Mouse (Mus musculus): ENCODE measurements around the gene Snx33.
"Not testable (repeated sequence)": the region's sequence is repeated elsewhere in the genome, so short reads cannot be mapped to it uniquely, and the experiment has no call there.

The Snx33 gene

GRCm38 (mm10) chr9:56925291-56926024 lies 2.7 kb downstream of the Snx33 start:
- DNase-seq (ENCODE audit: low spot score) = no peak

- peak; percentile 63 for DNase-seq (ENCODE audit: low spot score)
Observed at GRCm38 (mm10) chr9:56924651-56925027, 3.5 kb downstream of the Snx33 start.

GRCm38 (mm10) chr9:56923841-56924650 lies 4.1 kb downstream of the Snx33 start:
- DNase-seq (ENCODE audit: low spot score) = no peak

- DNase-seq (ENCODE audit: low spot score) = no peak
Observed at GRCm38 (mm10) chr9:56922746-56923145, 5.4 kb downstream of the Snx33 start.

- DNase-seq (ENCODE audit: low spot score) = no peak
Observed at GRCm38 (mm10) chr9:56918466-56918865, 9.7 kb downstream of the Snx33 start.

GRCm38 (mm10) chr9:56917131-56917530 lies 11.0 kb downstream of the Snx33 start:
- DNase-seq (ENCODE audit: low spot score) = no peak

DNA sequence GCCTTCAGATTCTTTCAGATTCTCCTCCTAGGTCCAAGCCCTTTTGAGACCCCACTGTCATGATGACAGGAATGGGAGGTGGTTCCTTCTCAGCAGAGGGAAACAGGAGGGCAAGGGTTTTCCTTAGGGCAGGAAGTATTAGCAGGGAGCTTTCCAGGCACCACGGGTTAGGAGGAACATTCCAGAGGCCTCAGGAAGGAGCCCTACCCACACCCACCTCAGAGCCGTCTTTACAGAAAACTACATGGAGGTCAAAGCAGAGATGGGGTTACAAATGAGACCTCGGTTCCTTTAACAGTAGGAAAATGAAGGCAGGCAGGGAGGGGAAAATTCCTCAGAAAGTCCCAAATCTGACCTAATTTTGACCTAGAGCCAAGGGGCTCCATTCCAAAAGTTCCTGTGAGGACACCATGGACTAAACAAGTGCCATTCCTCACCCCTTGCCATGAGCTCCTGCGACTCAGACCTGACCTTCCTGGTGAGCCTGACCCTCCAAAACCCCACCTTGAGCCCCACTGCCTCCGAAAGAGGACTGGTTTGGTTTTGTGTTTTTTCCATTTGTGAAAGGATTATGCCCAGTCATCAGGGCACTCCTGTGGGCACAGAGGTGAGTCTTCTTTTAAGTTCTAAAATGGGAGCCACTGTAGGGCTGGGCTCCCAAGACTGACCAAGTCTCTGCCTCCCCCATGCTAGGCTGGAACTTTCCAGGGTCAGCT lies 12.3 kb downstream of the Snx33 start:
- no peak for DNase-seq (ENCODE audit: low spot score)

GRCm38 (mm10) chr9:56915116-56915515 lies 13.1 kb downstream of the Snx33 start:
- no peak for DNase-seq (ENCODE audit: low spot score)

GRCm38 (mm10) chr9:56913991-56914390 lies 14.2 kb downstream of the Snx33 start:
- no peak for DNase-seq (ENCODE audit: low spot score)

GRCm38 (mm10) chr9:56911017-56911416 lies 17.2 kb downstream of the Snx33 start:
- no peak for DNase-seq (ENCODE audit: low spot score)

- not testable (repeated sequence) for DNase-seq (ENCODE audit: low spot score)
Observed at GRCm38 (mm10) chr9:56909991-56910390, 18.2 kb downstream of the Snx33 start.

DNA sequence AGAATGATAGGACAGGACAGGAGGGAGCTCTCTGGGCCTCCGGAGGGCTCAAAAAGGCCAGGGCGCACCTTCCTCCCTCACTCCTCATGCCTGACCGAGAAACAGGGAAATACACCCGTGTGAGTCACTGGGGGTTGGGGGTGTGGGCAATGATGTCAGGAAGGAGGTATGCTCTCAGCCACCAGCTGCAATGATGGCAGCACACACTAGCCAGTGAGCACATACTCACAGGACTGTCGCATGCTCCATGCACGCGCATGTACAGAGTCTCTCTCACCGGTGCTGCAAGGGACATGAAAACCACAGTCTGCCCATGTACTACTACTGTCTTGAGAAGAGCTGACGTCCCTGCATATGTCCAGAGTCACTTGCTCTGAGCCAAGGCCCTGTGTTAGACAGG lies 20.6 kb downstream of the Snx33 start:
- DNase-seq (ENCODE audit: low spot score) = no peak

GRCm38 (mm10) chr9:56903662-56904061 lies 24.5 kb downstream of the Snx33 start:
- no peak for DNase-seq (ENCODE audit: low spot score)

GRCm38 (mm10) chr9:56901187-56901586 lies 27.0 kb downstream of the Snx33 start:
- no peak for DNase-seq (ENCODE audit: low spot score)

DNA sequence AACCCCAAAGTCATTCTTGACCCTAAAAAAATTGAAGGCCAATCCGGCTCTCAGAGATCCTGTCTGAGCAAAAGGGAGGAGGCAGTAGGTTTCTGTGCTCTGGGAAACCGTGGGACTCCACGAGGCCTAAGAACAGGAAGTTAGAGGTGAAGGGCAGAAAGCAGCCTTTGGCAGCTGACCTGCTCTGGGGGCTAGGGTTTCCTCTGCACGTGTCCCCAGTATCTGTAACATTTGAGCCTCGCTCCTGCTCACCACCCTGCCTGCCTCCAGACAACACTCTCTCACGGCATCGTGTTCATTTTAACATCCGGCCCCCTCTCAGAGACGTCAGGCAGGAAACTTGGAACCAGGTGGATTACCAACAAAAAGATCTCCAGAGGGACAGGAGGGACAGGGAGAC lies 27.6 kb downstream of the Snx33 start:
- DNase-seq (ENCODE audit: low spot score) = no peak

DNA sequence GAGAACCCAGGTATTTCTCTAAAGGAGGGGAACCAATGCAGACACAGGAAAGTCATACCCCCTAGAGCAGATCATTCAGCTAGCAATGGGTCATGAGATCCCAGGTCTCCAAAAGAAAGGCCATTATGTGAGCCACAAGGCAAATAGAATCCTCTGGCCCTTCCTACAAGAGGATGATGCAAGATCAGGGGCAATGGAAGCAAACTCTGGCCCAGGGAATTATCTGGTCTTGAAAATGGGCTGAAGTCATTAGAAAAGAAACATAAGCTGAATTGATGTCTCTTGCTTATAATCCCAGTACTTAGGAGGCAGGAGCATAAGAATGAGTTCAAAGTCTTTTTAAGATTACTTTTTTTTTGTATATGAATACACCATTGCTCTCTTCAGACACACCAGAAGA lies 28.1 kb downstream of the Snx33 start:
- no peak for DNase-seq (ENCODE audit: low spot score)

DNA sequence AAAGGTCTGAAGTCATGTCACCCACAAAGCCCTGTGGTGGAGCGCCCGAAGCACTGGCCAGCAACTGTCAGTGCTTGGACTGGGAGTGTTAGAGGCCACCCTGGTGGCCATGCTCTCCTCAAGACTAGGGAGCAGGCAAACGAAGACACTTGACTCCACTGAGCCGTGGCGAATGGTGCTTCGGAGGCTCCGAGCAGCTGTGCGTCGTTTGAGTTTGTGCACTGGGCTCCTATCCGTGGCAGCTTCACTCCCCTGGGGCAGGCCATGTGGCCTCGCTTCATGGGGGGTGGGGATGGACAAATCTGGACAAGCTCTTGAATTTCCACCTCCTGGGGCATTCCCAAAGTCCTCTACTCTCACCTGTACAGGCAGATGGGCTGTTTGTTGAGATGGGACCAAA lies 28.8 kb downstream of the Snx33 start:
- DNase-seq (ENCODE audit: low spot score) = no peak

DNA sequence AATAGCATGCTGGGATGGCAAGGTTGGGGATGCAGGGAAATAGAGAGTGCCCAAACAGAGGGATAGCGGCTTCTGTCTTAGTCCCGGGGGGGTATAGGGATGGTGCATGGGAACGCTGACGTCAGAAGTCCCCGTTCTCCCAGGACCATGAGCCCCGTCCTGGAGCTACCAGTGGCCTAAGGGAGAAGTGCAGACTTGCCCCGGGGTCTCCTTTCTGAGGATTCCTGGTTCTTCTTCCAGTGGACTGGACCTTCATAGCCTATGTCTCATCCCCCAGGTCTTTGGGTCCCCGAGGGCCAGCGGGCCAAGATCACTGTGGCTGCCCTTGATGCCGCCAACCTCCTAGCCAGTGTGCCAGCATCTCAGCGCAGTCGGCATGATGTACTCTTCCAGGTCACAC lies 31.4 kb downstream of the Snx33 start:
- no peak for DNase-seq (ENCODE audit: low spot score)

DNA sequence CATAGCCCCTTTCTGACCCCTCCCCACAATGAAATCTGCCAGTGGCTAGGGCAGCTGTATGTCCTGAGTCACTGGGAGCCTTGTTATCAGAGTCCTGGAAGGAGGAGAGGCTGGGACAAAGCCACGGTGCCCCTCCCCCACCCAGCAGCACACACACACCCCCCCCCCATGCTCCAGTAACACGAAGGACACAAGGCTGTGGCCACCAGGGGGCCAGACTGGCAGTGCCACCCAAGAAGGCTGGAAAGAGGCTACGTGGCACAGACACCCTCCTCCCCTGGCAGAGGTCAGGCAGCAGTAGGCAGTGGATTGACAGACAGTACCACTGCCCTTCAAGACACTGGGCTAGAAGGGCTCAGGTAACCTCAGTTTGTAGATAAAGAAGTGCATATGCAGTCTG lies 34.2 kb downstream of the Snx33 start:
- DNase-seq (ENCODE audit: low spot score) = no peak

- no peak for DNase-seq (ENCODE audit: low spot score)
Observed at GRCm38 (mm10) chr9:56893313-56893712, 34.9 kb downstream of the Snx33 start.

- no peak for DNase-seq (ENCODE audit: low spot score)
Observed at GRCm38 (mm10) chr9:56892111-56892510, 36.1 kb downstream of the Snx33 start.

DNA sequence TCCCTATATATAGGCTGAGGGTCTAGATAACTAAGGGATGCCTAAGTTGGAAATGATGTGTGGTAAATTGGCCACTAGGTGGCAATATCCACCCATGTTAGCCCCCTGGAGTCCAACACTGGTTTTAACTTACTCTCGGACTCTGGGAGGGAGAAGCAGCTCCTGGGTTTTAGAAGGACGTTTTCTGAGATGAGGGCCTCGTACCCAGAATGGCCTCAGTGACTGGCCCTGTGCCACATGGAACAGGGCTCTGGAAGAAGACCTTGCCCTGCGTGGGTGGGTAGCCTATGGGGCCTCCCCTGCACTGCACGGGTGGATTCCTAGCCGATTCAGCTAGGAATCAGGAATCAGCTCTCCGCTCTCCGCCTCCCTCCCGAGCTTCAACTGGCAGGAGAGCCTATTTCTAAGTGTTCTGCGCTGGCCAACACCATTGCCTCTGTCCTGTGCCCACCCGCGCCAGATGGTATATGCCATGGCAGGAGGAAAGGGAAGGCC lies 36.6 kb downstream of the Snx33 start:
- peak; percentile 62 for DNase-seq (ENCODE audit: low spot score)
